14 mouse cellular contexts compared by ENCODE assay signal in genomic region chr7:76791247-76791646, GRCm38 (mm10).
DNase-seq lines count a peak whose midpoint lies in the region; ATAC-seq and TF ChIP-seq lines count a peak whose summit lies in the region.
"Had no signal": no experiment of that assay in that cellular context is flagged by ENCODE, and none has a peak within 500 bp of the region (broad histone marks: within the 10 kb centered on the region; RNA-seq: fewer than 3 reads in every experiment).

No protein-coding gene starts in this region.

- intact Hi-C loops in gastrocnemius, adult 2 months (cut with DNase I) = no loop called here
- intact Hi-C loops in gastrocnemius, postnatal 36 days (cut with DNase I) = no loop called here
- intact Hi-C loops in heart, postnatal 10 days (cut with DNase I) = no loop called here

- no peak for TF ChIP-seq CTCF in gastrocnemius, adult 2 months (IDR thresholded peaks at IDR 0.05)

- no peak overlapping the region for H3K4me3 ChIP-seq in gastrocnemius, adult 2 months
- no peak overlapping the region for H3K4me3 ChIP-seq in embryonic facial prominence, embryonic 15.5 days (replicated peaks)
- H3K4me3 ChIP-seq: layer of hippocampus, adult 2 months; midbrain, embryonic 12.5 days; stomach, embryonic 15.5 days had no signal

- H3K9ac ChIP-seq in embryonic facial prominence, embryonic 15.5 days = no peak overlapping the region
- H3K9ac ChIP-seq: midbrain, embryonic 12.5 days; stomach, embryonic 15.5 days had no signal

- peak overlapping the region; percentile 21; the same call in 1 of the 2 replicates for H3K27ac ChIP-seq in gastrocnemius, adult 2 months
- peak overlapping the region; percentile 63; the same call in 1 of the 2 replicates for H3K27ac ChIP-seq in embryonic facial prominence, embryonic 15.5 days (replicated peaks)
- H3K27ac ChIP-seq: layer of hippocampus, adult 2 months; midbrain, embryonic 12.5 days; stomach, embryonic 15.5 days had no signal

- H3K9me3 ChIP-seq in embryonic facial prominence, embryonic 15.5 days (replicated peaks) = no peaks in the 10 kb centered on the region
- H3K9me3 ChIP-seq: midbrain, embryonic 12.5 days; stomach, embryonic 15.5 days had no signal

- no peak for DNase-seq in gastrocnemius, adult 2 months
- DNase-seq in gastrocnemius, postnatal 36 days = no peak
- peak; percentile 4 for DNase-seq in lung, postnatal 10 days
- DNase-seq in lung, postnatal 4 days = no peak
- peak; percentile 56 for DNase-seq in heart, postnatal 10 days
- DNase-seq in kidney, postnatal 36 days = no peak
- DNase-seq: kidney, adult 9 months had no signal

- no peak overlapping the region for H3K4me2 ChIP-seq in embryonic facial prominence, embryonic 15.5 days (replicated peaks)
- H3K4me2 ChIP-seq: liver, embryonic 11.5 days; midbrain, embryonic 12.5 days; stomach, embryonic 15.5 days had no signal

- ATAC-seq in embryonic facial prominence, embryonic 15.5 days (ENCODE audit: insufficient number of reproducible peaks, low FRiP score, low TSS enrichment, low read depth) = peak; percentile 69
- ATAC-seq: hindbrain, embryonic 16.5 days; lung, postnatal 0 days had no signal

- WGBS in embryonic facial prominence, embryonic 15.5 days = 61% methylated on average over 4 of the region's 4 CpGs

- no peaks in the 10 kb centered on the region for H3K36me3 ChIP-seq in embryonic facial prominence, embryonic 15.5 days
- H3K36me3 ChIP-seq: midbrain, embryonic 12.5 days; stomach, embryonic 15.5 days had no signal

- H3K4me1 ChIP-seq in embryonic facial prominence, embryonic 15.5 days = no peaks in the 10 kb centered on the region
- H3K4me1 ChIP-seq: stomach, embryonic 15.5 days had no signal

- H3K27me3 ChIP-seq in embryonic facial prominence, embryonic 15.5 days = no peaks in the 10 kb centered on the region
- H3K27me3 ChIP-seq: midbrain, embryonic 12.5 days; stomach, embryonic 15.5 days had no signal

Comparison
In these comparisons a context has a peak if more than half of its experiments do, and no peak if none do; other contexts are left out.
1. DNase-seq: peak in lung, postnatal 10 days (single experiment) and heart, postnatal 10 days (2 of 2); none in gastrocnemius, adult 2 months (single experiment), gastrocnemius, postnatal 36 days (0 of 2), lung, postnatal 4 days (0 of 2) and kidney, postnatal 36 days (0 of 2).